Mouse (Mus musculus) heart, embryonic 15.5 days (tissue): ENCODE results near the gene Cln5. TPM values are rescaled to one million over a fixed set of nuclear protein-coding genes. Genes with fewer than 3 reads are reported as not detected.

Source experiments
- ATAC-seq: fragments of 200-750 bp; cut with Nextera tagmentation; replicated peaks from 2 replicates; pipeline ENCODE4 v1.8.0; 2017; ENCODE audit warnings: low read depth, moderate TSS enrichment; ENCODE audit not compliant: insufficient number of reproducible peaks, insufficient read depth, low FRiP score
- H3K27ac ChIP-seq: fragments of 300-500 bp; sonication (generic); 2 replicates; pipeline ENCODE4 v1.5.1; 2015; ENCODE audit warnings: mild to moderate bottlenecking, inconsistent platforms
- H3K27me3 ChIP-seq: fragments of 300-500 bp; sonication (generic); 2 replicates; pipeline ENCODE4 v1.6.1; 2015; ENCODE audit warnings: inconsistent platforms
- H3K36me3 ChIP-seq: fragments of 300-500 bp; sonication (generic); 2 replicates; pipeline ENCODE4 v1.6.1; 2015; ENCODE audit warnings: mild to moderate bottlenecking, inconsistent platforms
- H3K4me1 ChIP-seq: fragments of 300-500 bp; sonication (generic); replicated peaks from 2 replicates; pipeline ENCODE4 v1.6.1; 2015; ENCODE audit warnings: inconsistent platforms
- H3K4me2 ChIP-seq: fragments of 300-500 bp; sonication (generic); 2 replicates; pipeline ENCODE4 v1.6.1; 2015; ENCODE audit warnings: inconsistent platforms, mild to moderate bottlenecking, moderate library complexity
- H3K4me3 ChIP-seq: fragments of 300-500 bp; sonication (generic); 2 replicates; pipeline ENCODE4 v1.5.1; 2015; ENCODE audit warnings: mild to moderate bottlenecking, inconsistent platforms
- H3K9ac ChIP-seq: fragments of 300-500 bp; sonication (generic); 2 replicates; pipeline ENCODE4 v1.6.1; 2015; ENCODE audit warnings: mild to moderate bottlenecking, inconsistent platforms
- H3K9me3 ChIP-seq: fragments of 300-500 bp; sonication (generic); replicated peaks from 2 replicates; pipeline ENCODE4 v1.6.1; 2016; ENCODE audit warnings: inconsistent platforms
- WGBS: fragments of 180-500 bp; shearing (Covaris S2); methylation state at CpG from one replicate; pipeline ENCODE4 v1.1.7; 2015; ENCODE audit warnings: mixed read lengths; 5-methylcytosine and 5-hydroxymethylcytosine counted together
- polyA plus RNA-seq: library from polyadenylated mRNA; unstranded; fragments of >200 nt; fragmentation: Nextera tagmentation; extraction: Ambion mirVana; gene quantifications from 2 replicates; pipeline ENCODE4 v1.2.1, GENCODE M21; 2015

Cln5 gene
- polyA plus RNA-seq, 1 experiment from 2014 or later, result 23.6 TPM

- Histone ChIP-seq H3K36me3 (peaks cover 31% of the 10 kb centered on the region), H3K4me3 (no peak overlapping the region), H3K27me3 (no peaks in the 10 kb centered on the region), H3K4me1 (no peaks in the 10 kb centered on the region), H3K27ac (no peak overlapping the region), H3K9me3 (no peaks in the 10 kb centered on the region), H3K4me2 (no peak overlapping the region), H3K9ac (no peak overlapping the region)
- 87% methylated on average over 9 of the region's 9 CpGs for WGBS
- ATAC-seq, result no peak
These were observed 9.4 kb downstream of the Cln5 start for GRCm38 (mm10) chr14:103079209-103079977.

- H3K36me3 ChIP-seq, result peaks cover 44% of the 10 kb centered on the region
- H3K9ac ChIP-seq, result no peak overlapping the region
- H3K4me1 ChIP-seq, result 0 out of 2 replicates have a peak, but pooled peaks cover 3% of the 10 kb centered on the region
- no peaks in the 10 kb centered on the region for H3K9me3 ChIP-seq
- WGBS, result 54% methylated on average over 1 of the region's 1 CpGs
- ATAC-seq, result no peak
- H3K27ac ChIP-seq, result no peak overlapping the region
- H3K27me3 ChIP-seq, result no peaks in the 10 kb centered on the region
- H3K4me3 ChIP-seq, result no peak overlapping the region
- H3K4me2 ChIP-seq, result no peak overlapping the region
These were observed 16.0 kb downstream of the Cln5 start for GRCm38 (mm10) chr14:103085840-103086533.

- Histone ChIP-seq H3K9ac (no peak overlapping the region), H3K27me3 (no peaks in the 10 kb centered on the region), H3K9me3 (no peaks in the 10 kb centered on the region), H3K36me3 (peaks cover 47% of the 10 kb centered on the region), H3K4me2 (no peak overlapping the region), H3K27ac (no peak overlapping the region), H3K4me1 (0 out of 2 replicates have a peak, but pooled peaks cover 4% of the 10 kb centered on the region), H3K4me3 (no peak overlapping the region)
- 83% methylated on average over 4 of the region's 4 CpGs for WGBS
- ATAC-seq, result no peak
These were observed 16.8 kb downstream of the Cln5 start for GRCm38 (mm10) chr14:103086671-103087324.

- Histone ChIP-seq H3K4me3 (no peak overlapping the region), H3K4me2 (no peak overlapping the region), H3K36me3 (peaks cover 42% of the 10 kb centered on the region), H3K9ac (no peak overlapping the region), H3K4me1 (0 out of 2 replicates have a peak, but pooled peaks cover 8% of the 10 kb centered on the region), H3K27ac (no peak overlapping the region), H3K9me3 (no peaks in the 10 kb centered on the region), H3K27me3 (no peaks in the 10 kb centered on the region)
- ATAC-seq, result no peak
- WGBS, result 69% methylated on average over 5 of the region's 5 CpGs
These were observed 17.8 kb downstream of the Cln5 start for GRCm38 (mm10) chr14:103087846-103088245.

- H3K4me3 ChIP-seq, result no peak overlapping the region
- no peaks in the 10 kb centered on the region for H3K9me3 ChIP-seq
- 70% methylated on average over 6 of the region's 6 CpGs for WGBS
- H3K4me1 ChIP-seq, result peaks cover 12% of the 10 kb centered on the region; the same call in 1 of the 2 replicates
- no peaks in the 10 kb centered on the region for H3K27me3 ChIP-seq
- ATAC-seq, result no peak
- no peak overlapping the region for H3K27ac ChIP-seq
- H3K36me3 ChIP-seq, result peaks cover 38% of the 10 kb centered on the region
- no peak overlapping the region for H3K9ac ChIP-seq
- H3K4me2 ChIP-seq, result no peak overlapping the region
These were observed 18.6 kb downstream of the Cln5 start for GRCm38 (mm10) chr14:103088624-103089023.

- 84% methylated on average over 3 of the region's 3 CpGs for WGBS
- Histone ChIP-seq H3K36me3 (peaks cover 14% of the 10 kb centered on the region), H3K9ac (no peak overlapping the region), H3K4me2 (no peak overlapping the region), H3K27me3 (no peaks in the 10 kb centered on the region), H3K27ac (no peak overlapping the region), H3K9me3 (no peaks in the 10 kb centered on the region), H3K4me1 (peaks cover 29% of the 10 kb centered on the region), H3K4me3 (no peak overlapping the region)
- ATAC-seq, result no peak
These were observed 23.2 kb downstream of the Cln5 start for GRCm38 (mm10) chr14:103093236-103093635.

- Histone ChIP-seq H3K4me3 (no peak overlapping the region), H3K36me3 (peaks cover 12% of the 10 kb centered on the region), H3K4me2 (no peak overlapping the region), H3K4me1 (peaks cover 28% of the 10 kb centered on the region), H3K27me3 (no peaks in the 10 kb centered on the region), H3K9ac (no peak overlapping the region), H3K9me3 (no peaks in the 10 kb centered on the region), H3K27ac (no peak overlapping the region)
- 44% methylated on average over 4 of the region's 4 CpGs for WGBS
- no peak for ATAC-seq
These were observed 23.7 kb downstream of the Cln5 start for GRCm38 (mm10) chr14:103093670-103094069.

GRCm38 (mm10) chr14:103095036-103095435, 25.0 kb downstream of the Cln5 start:
- no peak overlapping the region for H3K27ac ChIP-seq
- ATAC-seq, result no peak
- H3K4me3 ChIP-seq, result no peak overlapping the region
- WGBS, result 89% methylated on average over 8 of the region's 8 CpGs
- peaks cover 5% of the 10 kb centered on the region; the same call in 1 of the 2 replicates for H3K36me3 ChIP-seq
- H3K9me3 ChIP-seq, result no peaks in the 10 kb centered on the region
- H3K9ac ChIP-seq, result no peak overlapping the region
- peaks cover 28% of the 10 kb centered on the region for H3K4me1 ChIP-seq
- H3K27me3 ChIP-seq, result no peaks in the 10 kb centered on the region
- no peak overlapping the region for H3K4me2 ChIP-seq

- peaks cover 5% of the 10 kb centered on the region; the same call in 1 of the 2 replicates for H3K36me3 ChIP-seq
- H3K9me3 ChIP-seq, result no peaks in the 10 kb centered on the region
- WGBS, result 92% methylated on average over 8 of the region's 8 CpGs
- no peaks in the 10 kb centered on the region for H3K27me3 ChIP-seq
- H3K4me3 ChIP-seq, result no peak overlapping the region
- H3K4me1 ChIP-seq, result peaks cover 28% of the 10 kb centered on the region
- ATAC-seq, result no peak
- no peak overlapping the region for H3K27ac ChIP-seq
- no peak overlapping the region for H3K4me2 ChIP-seq
- H3K9ac ChIP-seq, result no peak overlapping the region
These were observed 25.8 kb downstream of the Cln5 start for GRCm38 (mm10) chr14:103095826-103096225.

GRCm38 (mm10) chr14:103096621-103097020, 26.6 kb downstream of the Cln5 start:
- Histone ChIP-seq H3K9me3 (no peaks in the 10 kb centered on the region), H3K4me3 (no peak overlapping the region), H3K36me3 (no peaks in the 10 kb centered on the region; the same call in 1 of the 2 replicates), H3K27me3 (no peaks in the 10 kb centered on the region), H3K4me1 (peaks cover 28% of the 10 kb centered on the region), H3K27ac (no peak overlapping the region), H3K9ac (no peak overlapping the region), H3K4me2 (no peak overlapping the region)
- ATAC-seq, result no peak
- WGBS, result 73% methylated on average over 6 of the region's 6 CpGs

- H3K4me2 ChIP-seq, result peak overlapping the region; percentile 69
- 2% methylated on average over 2 of the region's 2 CpGs for WGBS
- H3K9ac ChIP-seq, result peak overlapping the region; percentile 100
- peak overlapping the region; percentile 99 for H3K27ac ChIP-seq
- no peak for ATAC-seq
- no peaks in the 10 kb centered on the region for H3K9me3 ChIP-seq
- H3K4me1 ChIP-seq, result peaks cover 23% of the 10 kb centered on the region
- H3K4me3 ChIP-seq, result peak overlapping the region; percentile 97
- no peaks in the 10 kb centered on the region; the same call in 1 of the 2 replicates for H3K36me3 ChIP-seq
- H3K27me3 ChIP-seq, result no peaks in the 10 kb centered on the region
These were observed 28.2 kb downstream of the Cln5 start for GRCm38 (mm10) chr14:103098213-103098586.
